Mouse (Mus musculus) megakaryocyte, embryonic 14.5 days (primary cell): ENCODE data around the gene Chtop.

Source experiments
- FLI1 ChIP-seq: IDR thresholded peaks from 2 replicates; pipeline ENCODE4 v1.6.1; 2012; ENCODE audit warnings: low read length, inconsistent platforms, mixed read lengths
- GATA1 ChIP-seq: IDR thresholded peaks from 3 replicates; pipeline ENCODE4 v1.6.1; 2012; ENCODE audit warnings: mixed read lengths, low read length, inconsistent platforms, borderline replicate concordance

DNA sequence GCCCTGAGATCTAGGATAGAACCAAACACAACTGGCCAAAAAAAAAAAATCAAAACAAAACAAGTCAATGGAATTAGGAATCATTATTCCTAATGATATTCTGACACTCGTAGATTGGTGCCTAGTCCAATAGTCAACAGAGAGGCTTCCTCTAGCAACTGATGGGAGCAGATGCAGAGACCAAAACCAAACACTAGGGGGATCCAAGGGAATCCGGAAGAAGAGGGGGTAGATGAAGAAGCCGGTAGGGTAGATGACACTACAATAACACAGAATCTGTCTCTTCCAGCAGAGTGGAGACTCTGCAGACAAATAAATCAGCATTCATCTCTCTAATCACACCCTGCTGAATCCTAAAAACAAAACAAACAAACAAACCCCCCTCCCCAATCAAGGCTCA is 37.1 kb downstream of the Chtop start:
- TF ChIP-seq GATA1 (no peak), FLI1 (no peak)
